Mouse (Mus musculus) layer of hippocampus, postnatal 10 days (tissue): ENCODE results near the gene 3110082J24Rik. TPM values are rescaled to one million over a fixed set of nuclear protein-coding genes. Genes with fewer than 3 reads are reported as not detected.
"Not testable (repeated sequence)": the region's sequence is repeated elsewhere in the genome, so short reads cannot be mapped to it uniquely, and the experiment has no call there.

ENCODE experiments used
- DNase-seq, 2 experiments: peaks; one replicate each; pipeline ENCODE4 v3.0.0; 2021; ENCODE audit warnings: low spot score in 2 of 2
- total RNA-seq, 2 experiments: library from RNA; stranded (reverse); gene quantifications; 2 replicates each; pipeline ENCODE4 v1.2.3; 2021

The 3110082J24Rik gene
- total RNA-seq, 2 experiments from 2014 or later: 5.0 TPM

DNA sequence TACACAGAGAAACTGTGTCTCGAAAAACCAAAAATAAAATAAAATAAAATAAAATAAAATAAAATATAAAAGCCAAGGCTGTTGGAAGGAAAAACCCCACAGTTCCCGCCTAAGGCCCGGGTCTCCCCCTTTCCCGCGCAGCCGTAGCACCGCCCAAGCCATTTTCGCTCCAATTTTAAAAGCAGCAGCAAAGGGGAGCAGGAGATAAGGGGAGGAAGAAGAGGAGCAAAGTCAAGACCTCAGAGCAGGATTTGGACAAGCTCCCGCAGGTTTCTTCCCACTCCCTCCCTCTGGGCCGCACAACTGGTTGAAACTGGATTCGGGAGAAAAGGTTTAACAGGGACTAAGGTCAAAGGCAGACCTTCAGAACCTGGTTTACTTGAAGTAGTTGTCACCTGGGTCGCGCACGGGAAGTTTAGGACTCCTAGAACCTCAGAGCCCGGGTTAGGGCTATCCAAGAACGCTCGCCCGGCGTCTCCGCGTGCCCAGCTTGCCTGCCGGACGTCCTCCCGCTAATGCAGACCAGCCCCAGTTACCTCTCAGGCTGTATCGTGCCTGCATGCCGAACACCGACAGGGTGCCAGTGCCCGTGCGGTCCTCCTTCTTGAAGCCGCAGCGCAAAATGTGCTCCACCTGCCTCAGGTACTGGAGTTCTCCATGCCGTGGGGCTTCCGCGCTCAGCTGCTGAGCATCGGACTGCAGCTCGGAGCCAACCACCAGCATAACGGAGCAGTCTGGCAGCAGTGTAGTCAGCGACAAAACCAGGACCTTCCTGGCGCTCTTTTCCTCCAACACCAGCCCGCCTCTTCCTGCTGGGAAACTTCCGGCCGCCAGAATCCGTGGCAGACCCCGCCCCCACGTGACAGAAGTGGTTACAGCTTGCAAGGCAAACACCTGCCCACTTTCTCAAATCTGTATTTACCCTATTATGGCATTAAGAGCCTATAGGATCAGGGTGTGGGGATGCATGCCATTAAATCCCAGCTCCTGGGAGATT lies 32.8 kb downstream of the 3110082J24Rik start, which contains the start of gene Tyms:
TSS of gene Tyms (minus strand) at position 793 of the 997 bp plus-strand sequence.
- DNase-seq: peak; percentile 64 to 77

DNA sequence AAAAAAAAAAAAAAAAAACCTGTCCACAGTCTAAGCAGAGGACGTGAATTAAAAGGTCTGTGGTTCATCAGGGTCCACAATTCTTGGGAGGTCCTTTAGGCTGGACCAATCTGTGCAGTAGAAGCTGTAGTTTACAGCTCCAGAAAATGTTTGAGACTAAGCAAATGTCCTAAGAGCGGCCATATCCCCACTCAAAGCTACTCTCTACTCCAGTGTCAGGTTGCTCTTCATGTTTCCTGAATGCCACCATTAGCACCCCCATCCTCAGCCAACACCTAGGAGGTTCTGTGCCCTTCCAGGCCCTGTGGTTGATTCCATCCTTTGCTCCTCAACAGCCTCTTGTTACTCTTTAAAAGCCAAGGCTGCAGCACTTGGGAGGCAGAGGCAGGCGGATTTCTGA lies 33.5 kb downstream of the 3110082J24Rik start:
- no peak for DNase-seq

GRCm38 (mm10) chr5:30071677-30072076 lies 34.2 kb downstream of the 3110082J24Rik start:
- no peak for DNase-seq

DNA sequence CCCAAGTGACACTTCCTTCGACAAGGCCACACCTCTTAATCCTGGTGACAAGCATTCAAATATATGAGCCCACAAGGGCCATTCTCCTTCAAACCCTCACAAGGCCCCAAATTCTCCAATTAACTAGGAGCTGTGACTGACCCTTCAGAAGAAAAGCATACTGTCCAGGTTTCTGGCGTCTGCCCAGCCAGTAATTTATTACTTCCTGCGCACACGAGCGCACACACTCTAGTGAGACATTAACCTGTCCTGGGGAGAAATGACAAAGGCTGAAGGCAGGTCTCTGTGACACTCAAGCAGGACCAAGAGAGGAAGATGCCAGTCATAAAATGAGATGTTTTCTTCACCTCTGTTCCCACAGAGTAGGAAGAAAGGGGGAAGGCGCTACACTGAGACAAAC lies 38.2 kb downstream of the 3110082J24Rik start:
- no peak for DNase-seq

DNA sequence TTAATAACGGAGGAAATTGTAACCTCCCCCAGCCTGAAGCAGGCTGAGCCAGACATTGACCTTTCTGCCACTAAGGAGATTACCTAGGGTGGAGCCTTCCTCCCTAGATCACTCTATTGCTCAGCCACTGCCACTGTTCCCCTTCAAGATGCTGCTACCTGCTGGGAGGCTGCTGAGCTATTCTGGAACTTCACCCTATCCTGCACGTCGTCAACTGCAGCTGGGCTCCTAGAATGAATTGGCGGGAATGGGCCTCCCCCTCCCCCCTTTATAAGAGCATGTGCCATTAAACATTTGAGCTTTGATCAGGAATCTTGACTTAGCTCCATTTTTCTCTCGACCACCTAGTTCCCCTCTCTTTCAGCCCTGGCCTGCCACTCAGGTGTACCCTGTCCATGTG lies 46.3 kb downstream of the 3110082J24Rik start:
- DNase-seq: not testable (repeated sequence)

GRCm38 (mm10) chr5:30058216-30058731 lies 47.6 kb downstream of the 3110082J24Rik start:
- DNase-seq: no peak

Other genes with a start within 250 kb of the 3110082J24Rik start
- gene Il6, start 93.0 kb downstream of the 3110082J24Rik start, total RNA-seq: not detected
- gene Tyms, start 32.5 kb downstream of the 3110082J24Rik start, total RNA-seq: 1 to 10 TPM; 9.4 to 9.5 TPM
- 10 to 100 TPM; 14.5 to 15.8 TPM for gene Garem2, start 925 bp downstream of the 3110082J24Rik start, total RNA-seq
- gene Hadha, start 49.1 kb upstream of the 3110082J24Rik start, total RNA-seq: 10 to 100 TPM; 69.7 to 95.5 TPM
- gene Hadhb, start 49.2 kb upstream of the 3110082J24Rik start, total RNA-seq: 10 to 100 TPM; 68.6 to 75.7 TPM
- not detected for gene Adgrf3, start 99.6 kb upstream of the 3110082J24Rik start, total RNA-seq
- 10 to 100 TPM; 59.5 to 61.1 TPM for gene Selenoi, start 126.5 kb upstream of the 3110082J24Rik start, total RNA-seq
- 10 to 100 TPM; 16.3 to 16.5 TPM for gene Drc1, start 175.3 kb upstream of the 3110082J24Rik start, total RNA-seq